Mouse (Mus musculus) liver, postnatal 0 days (tissue): ENCODE results near the gene Clmn.
"Not testable (repeated sequence)": the region's sequence is repeated elsewhere in the genome, so short reads cannot be mapped to it uniquely, and the experiment has no call there.

Source experiments
- CTCF ChIP-seq: sonication (generic); IDR thresholded peaks from 2 replicates; pipeline ENCODE4 v1.5.1; 2016; ENCODE audit warnings: antibody characterized with exemption, low read depth
- EP300 ChIP-seq: IDR thresholded peaks from 2 replicates; pipeline ENCODE4 v1.6.1; 2016; ENCODE audit warnings: antibody characterized with exemption, low read depth, mild to moderate bottlenecking

GRCm38 (mm10) chr12:104726436-104726835 lies 138.4 kb downstream of the Clmn start:
- not testable (repeated sequence) for TF ChIP-seq EP300, CTCF
